Mouse (Mus musculus) spleen, embryonic (tissue): Measurements from ENCODE around the gene Lyzl6.

Experiments used
- CTCF ChIA-PET: fragments of 350-600 bp; sonication (Branson Sonifier 250); formaldehyde crosslinking; loops from one replicate; lab custom pipeline; 2022; lab: Charles Lee

Gene Lyzl6

DNA sequence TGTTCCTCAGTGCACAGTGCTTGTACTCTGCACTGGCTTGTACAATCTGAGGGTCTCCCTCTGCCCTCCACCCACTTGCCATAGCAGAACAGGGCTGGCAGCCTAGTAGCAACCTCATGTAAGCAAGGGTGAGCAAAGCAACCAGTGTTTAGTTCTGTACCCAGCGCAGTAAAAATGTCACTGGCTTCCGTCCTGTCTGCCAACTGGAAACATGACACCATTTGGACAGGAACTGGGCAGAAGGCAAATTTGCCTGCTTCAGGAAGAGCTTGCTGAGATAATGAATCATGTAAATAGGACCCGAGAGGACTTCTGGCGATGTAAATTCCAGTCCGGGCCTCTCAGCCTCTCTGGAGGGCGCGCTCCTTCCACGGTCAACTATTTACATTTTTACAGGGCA is 7.0 kb upstream of the Lyzl6 start:
- CTCF ChIA-PET = no interaction called here

GRCm38 (mm10) chr11:103643211-103643610 is 4.5 kb upstream of the Lyzl6 start:
- CTCF ChIA-PET = no interaction called here

DNA sequence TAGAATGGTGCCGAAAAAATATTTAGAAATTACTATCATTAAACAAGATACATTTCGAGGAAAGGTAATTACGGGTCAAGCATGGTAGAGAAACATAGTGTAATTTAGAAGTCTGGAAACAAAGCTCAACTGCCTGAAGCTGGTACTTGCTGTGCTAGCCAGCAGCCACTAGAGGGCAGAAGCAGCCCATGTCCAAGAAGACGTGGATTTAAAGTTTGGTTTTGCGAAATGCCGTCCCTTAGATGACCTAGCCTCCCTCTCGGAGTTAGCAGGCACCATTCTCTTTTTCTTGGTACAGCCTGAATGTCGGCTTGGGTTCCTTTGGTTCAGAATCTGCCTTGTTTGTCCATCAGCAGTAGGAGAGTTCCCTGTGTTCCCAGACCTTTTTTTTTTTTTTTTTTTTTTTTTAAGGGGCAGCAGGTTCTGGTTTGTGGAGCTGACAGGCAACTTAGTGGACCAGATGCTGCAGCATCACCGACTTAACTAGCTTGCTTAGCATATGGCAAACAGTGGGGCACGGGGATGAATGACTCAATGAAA is 787 bp upstream of the Lyzl6 start:
- CTCF ChIA-PET = interaction anchor here (0.6 kb wide), 1 partner anchor 1413 kb away, joined by 5 read pairs; no protein-coding TSS in a partner anchor

GRCm38 (mm10) chr11:103636261-103636660 is 2.4 kb downstream of the Lyzl6 start:
- CTCF ChIA-PET = interaction anchor here (0.5 kb wide), 1 partner anchor 1090 kb away, joined by 5 read pairs; no protein-coding TSS in a partner anchor

- CTCF ChIA-PET = interaction anchor here (0.6 kb wide), 1 partner anchor 330 kb away, joined by 4 read pairs; no protein-coding TSS in a partner anchor
Observed at GRCm38 (mm10) chr11:103635481-103635880, 3.2 kb downstream of the Lyzl6 start.

- CTCF ChIA-PET = interaction anchor here (0.6 kb wide), 1 partner anchor 331 kb away, joined by 4 read pairs; no protein-coding TSS in a partner anchor
Observed at GRCm38 (mm10) chr11:103634806-103635205, 3.9 kb downstream of the Lyzl6 start.

GRCm38 (mm10) chr11:103627453-103627852 is 11.2 kb downstream of the Lyzl6 start:
- CTCF ChIA-PET = no interaction called here

- CTCF ChIA-PET = no interaction called here
Observed at GRCm38 (mm10) chr11:103621040-103621439, 17.6 kb downstream of the Lyzl6 start, which contains the start of gene Gm884. Gene Gm884 (minus strand): TSS chr11:103621140.

DNA sequence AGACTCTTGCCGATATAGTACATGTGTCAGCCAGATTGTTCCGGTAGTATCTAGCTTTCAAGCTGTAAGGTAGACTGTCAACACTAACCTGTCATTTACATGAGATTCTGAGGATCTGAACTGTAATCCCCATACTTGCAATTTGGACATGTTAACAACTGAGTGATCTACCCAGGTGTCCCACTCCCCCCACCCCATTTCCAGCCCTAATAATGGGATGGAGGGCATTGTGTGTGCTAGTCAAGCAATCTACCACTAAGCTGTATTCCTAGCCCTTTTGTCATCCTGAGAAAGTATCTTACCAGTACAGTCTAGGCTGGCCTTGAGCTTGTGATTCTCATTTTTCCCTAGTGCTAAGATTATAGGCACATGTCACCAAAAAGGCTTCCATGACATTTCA is 27.9 kb downstream of the Lyzl6 start:
- CTCF ChIA-PET = no interaction called here

DNA sequence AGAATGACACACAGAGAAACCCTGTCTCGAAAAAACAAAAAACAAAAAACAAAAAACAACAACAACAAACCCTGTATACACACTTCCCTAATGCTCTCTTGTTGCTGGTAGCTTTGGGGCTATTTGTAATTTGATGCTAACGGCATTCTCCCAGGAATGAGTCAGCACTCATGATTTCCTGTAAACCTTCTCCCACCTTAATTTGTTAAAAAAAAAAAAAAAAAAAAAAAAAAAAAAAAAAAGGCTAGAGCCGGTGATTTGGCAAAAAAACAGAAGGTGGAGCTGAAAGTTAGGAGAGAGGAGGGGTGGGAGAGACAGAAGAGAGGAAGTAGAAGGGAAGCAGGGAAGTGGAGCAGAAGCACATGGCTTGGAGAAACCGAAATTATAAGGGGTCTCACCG is 32.1 kb downstream of the Lyzl6 start:
- CTCF ChIA-PET = interaction anchor here (0.6 kb wide), 1 partner anchor 334 kb away, joined by 4 read pairs; no protein-coding TSS in a partner anchor
